Mouse (Mus musculus) liver, embryonic 14.5 days (tissue): ENCODE measurements around the gene Esrrg.

Source experiments
- CTCF ChIP-seq: IDR thresholded peaks from 2 replicates; pipeline ENCODE4 v1.5.1; 2016; ENCODE audit warnings: antibody characterized with exemption, low read depth, control low read depth
- EP300 ChIP-seq: IDR thresholded peaks from 2 replicates; pipeline ENCODE4 v1.6.1; 2016; ENCODE audit warnings: antibody characterized with exemption, low read depth

DNA sequence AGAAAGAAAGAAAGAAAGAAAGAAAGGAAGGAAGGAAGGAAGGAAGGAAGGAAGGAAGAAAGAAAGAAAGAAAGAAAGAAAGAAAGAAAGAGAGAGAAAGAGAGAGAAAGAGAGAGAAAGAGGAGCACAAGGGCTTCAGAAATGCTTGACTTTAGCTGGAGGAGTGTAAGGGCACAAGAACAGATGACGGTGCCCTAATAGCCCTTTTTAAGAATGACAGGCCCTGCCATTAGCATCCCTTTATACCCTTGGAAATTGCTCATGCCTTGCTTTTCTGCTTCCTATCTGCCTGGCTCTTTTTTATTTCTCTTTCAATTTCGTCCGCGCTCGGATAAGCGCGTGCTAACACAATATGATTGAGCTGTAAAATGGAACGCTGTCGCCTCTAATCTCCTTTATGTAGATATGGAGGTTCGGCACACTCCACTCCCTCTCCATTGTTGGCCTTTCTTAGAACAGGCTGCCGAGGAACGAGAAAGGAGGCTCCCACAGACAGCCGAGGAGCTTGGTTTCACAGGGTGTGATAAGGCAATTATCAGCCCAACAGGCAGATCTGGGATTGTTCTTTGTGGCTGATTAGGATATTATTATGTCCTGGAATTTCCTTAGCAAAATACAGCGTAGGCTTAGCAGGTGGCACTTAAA lies 546.0 kb downstream of the Esrrg start:
- TF ChIP-seq CTCF, result no peak
- TF ChIP-seq EP300, result no peak
